Mouse (Mus musculus) cerebellum, adult 18-20 months (tissue): ENCODE results near the gene Ddc.

Experiments used
- DNase-seq, 2 experiments: peaks; one replicate each; pipeline ENCODE4 v3.0.0; 2021

The Ddc gene

DNA sequence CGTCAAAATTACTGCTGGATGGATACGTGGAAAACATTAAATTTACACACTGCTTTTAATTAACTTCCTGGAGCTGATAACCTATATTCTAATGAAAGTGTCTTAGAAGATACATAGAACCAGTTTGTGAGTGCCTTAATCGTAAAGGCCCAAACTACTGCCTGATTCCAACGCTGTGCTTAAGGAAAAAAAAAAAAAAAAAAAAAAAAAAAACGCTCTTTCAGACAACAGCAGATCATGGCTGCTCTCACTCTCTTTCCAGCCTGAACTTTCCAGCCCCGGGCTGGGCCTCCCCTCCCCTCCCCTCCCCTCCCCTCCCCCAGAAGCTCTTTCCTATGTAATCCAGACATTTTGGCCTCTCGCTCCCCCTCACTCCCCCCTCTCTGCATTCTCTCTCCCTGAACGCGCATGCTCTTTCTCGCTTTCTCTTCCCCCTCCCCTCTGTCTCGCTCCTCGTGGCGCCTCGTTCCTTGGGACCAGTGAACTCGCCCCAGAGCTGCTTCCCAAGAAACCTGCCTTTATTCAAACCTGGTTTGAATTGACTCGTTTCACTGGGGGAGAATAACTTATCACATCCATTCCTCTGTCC is 76.5 kb downstream of the Ddc start:
- no peak for DNase-seq

DNA sequence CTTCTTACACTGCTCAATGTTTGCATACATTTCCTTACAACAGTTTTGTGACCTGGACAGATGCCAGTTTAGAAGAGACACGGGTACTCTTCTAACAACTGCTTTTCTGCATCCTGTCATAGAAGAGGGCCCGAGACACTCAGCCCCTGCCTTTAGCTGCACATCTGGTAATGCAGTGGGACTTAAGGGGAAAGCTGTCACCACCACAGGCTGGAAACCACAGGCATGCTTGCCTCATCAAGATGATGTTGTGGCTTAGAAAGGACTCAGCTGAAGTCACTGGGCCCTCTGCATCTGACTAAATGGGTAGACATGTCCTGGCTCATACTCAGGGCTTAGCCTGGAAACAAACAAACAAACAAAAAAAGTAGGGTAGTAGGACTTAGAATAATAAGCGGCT is 77.2 kb downstream of the Ddc start:
- DNase-seq, result no peak

DNA sequence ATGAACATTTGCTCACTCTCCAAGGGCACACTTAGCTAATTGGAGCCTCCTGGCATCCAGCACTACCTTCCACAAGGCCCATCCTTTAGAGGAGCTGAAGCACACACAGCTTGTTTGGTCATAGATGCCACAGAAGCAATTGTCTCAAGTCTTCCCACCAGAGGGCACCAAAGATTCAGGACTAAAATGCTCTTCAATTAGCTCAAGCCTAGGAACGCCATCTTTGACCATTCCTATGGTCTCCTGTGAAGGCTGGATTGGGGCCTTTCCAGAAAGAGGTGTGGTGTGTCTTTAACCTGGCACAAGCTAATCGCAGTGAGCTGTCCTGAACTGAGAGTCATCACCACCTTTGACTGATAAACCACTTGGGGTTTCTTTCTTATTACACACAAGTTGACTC is 77.7 kb downstream of the Ddc start:
- peak; percentile 64 to 71 for DNase-seq

DNA sequence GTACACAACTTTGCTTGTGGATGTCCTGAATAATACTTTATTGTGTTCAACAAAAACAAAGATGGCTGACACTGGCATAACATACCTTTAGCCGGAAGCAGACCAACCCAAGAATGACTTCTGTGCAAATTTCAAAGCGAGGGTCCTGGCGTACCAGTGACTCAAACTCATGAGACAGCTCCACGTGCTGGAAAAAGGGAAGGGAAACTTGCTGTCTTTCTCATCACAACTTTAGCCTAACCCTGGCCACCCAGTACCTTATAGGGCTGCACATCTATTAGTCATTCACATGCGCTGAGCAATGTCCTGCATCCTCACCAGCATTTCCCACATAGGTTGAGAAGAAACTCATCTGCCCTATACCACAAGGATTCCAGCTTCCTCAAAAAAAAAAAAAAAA is 78.7 kb downstream of the Ddc start:
- DNase-seq, result no peak

DNA sequence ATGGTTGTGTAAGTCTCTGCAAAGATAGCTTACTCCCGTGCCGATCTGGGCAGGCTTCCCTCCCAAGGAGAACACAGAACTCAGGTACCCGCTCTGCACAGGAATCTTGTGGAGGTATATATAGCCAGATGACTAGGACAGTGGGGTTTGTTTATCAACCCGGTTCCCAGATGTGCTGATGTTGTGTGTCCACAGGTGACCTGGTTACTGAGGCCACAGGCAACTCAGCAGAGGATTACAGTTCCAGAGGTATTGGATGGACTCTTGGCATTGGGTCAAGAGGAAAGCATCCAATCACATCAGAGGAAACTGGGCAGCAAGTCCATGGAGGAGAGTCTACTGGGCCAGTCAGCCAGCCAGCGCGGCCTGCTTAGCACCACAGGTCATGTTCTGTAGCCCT is 79.1 kb downstream of the Ddc start:
- no peak for DNase-seq

DNA sequence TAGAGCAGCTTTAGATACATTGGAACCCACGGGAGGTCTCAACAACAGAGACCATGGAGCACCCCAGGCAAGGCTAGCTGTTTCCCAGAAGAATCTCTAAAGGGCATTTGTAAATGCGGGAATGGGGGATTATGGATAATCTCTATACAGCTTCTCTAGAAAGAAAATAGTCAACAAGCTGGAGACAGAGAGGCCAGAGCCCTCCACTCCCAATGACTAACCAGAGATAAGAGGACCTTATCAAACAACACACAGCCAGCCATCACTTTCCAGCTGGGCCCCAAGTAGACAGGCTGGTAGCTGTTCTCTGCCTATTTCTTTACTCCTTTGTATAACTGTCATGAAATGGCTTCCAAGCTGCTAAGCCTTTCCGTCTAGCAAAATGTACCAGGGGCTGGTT is 82.2 kb downstream of the Ddc start:
- DNase-seq, result no peak

DNA sequence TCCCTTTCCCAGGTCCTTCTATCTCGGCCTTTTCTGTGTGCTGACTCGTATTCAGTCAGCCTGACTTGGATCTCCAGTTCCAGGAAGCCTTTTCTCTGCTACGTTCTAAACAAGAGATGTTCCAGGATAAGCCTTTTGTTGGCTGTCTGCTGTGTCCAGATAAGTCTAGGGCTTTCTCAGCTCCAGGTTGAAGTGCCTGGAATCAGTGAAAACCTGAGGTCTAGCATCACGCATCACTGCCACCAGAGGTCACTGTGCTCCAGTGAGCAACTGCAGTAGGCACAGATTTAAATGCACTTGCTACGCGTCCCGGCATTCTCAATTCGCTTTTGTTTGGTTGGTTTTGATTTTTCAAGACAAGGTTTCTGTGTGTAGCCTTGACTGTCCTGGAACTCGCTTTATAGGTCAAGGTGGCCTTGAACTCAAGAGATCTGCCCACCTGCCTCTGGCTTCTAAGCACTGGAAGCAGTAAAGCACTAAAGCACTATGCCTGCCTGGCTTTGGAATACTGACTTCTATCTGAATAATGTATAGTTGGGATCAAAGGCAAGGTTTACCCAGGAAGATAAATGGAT is 86.0 kb downstream of the Ddc start:
- peak; percentile 67 to 73 for DNase-seq

DNA sequence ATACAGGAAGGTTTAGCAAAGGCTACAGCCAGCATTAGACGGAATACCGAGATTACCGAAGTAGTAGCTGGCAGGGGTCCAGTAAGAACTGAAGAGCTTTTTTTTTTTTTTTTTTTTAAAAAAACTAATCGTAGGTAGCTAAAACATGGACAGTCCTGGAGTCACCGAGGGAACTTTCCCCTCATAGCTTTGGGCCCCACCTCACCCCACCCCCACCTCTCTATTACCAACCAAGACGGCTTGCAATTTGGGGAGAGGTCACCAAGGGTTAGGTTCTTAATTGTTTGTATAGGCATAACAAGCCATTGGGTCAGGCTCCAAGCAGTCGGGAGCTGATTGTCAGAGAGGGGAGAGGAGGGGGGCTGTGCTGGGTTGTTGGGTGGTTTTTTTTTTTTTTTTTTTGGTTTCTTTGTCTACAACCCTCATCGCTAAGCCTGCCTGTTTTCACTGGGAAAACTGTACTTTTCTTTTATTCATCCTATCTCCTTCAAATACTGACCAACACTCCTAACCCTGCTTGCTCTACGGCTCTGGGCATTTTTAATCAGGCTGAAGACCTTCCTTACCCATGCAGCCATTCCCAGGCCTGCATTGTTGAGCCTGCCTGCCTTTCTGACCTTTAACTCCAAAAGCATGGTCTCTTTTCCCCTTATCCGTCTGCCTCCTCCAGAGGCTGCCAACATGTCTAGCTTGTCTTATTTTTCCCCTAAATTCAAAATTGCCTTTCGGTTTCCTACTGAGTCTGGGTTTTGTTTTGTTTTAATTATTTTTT is 88.4 kb downstream of the Ddc start:
- peak in 1 of 2 experiments; percentile 11 for DNase-seq

DNA sequence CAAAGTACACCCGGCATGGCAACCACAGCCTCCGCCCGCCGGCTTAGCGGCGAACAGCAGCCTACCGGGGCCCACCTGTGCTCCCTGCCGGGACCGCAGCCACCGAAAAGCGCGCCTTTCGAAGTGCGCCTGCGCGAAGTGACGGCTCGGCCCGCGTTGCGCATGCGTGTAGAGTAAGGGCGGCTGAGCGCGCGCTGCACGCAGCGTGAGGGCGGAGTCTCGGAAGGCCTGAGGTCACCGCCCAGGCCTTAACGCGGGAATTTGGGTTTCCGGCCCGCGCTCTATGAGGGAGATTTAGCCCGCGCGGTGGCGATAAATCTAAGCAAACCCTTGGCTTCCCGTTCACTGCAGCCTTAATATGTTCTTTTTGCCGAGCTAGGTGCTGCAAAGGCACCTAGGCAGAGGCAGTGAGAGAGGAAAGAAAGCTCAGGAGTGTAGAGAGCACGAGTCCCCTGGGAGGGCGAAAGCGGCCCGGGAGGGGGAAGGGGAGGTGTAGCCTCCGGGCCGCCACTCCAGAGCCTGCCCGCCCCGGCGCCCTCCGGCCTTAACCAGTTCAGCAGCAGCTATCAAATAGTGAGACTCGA is 89.0 kb downstream of the Ddc start, which contains the start of gene Fignl1:
Gene Fignl1, minus strand, starts transcription at position 143 of the 584 bp plus-strand sequence.
- peak; percentile 94 to 99 for DNase-seq

DNA sequence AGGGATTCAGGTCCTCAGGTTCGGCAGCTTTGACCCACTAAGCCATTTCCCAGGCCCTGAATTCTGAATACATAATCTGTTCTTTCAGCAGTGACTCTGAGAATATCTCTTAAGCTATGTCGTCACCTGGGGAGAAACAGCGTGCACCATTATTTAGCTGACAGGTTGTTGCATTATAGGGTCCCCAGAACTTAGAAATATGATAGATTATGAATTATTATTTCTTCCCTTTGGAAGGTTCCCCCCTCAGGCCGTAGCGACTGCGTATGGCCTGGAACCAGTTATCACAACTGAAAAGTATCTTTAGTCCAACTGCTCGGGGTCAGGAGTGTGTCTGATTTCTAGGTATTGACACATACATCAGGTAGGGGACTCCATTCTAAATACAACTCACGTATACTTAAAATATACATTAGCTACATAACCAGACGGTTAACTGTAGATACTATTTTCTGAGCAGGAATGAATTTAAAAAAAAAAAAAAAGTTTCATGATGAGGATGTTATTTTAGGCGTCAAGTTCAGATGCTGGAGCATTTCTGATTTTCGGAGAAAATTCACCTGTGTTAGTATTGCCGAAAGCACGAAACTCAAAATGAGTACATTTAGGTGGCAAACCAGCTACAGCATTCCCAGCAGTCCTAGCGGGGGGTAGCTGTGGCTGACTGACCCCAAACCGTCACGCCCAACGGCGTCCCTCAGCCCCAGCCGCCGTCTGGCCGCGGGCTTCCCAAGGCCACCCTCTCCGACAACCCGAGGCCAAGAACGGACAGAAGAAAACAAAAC is 89.7 kb downstream of the Ddc start:
- DNase-seq, result no peak

DNA sequence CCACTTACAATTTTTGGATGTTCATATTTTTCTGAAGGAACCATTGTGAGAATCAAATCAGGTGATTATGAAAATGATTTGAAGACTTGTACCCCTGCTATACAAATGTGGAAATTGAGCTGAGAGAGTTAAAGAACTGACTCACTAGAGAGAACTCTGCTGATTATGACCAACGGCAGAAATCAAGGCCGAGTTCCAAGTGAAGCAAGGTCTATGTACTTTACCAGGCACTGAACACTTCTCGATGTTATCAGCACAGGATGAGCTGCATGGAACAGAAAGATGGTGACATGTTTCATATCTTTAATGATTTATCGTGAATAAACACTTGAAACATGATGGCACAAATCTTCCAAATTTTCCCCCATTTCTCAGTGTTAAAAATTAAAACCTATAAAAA is 92.0 kb downstream of the Ddc start:
- no peak for DNase-seq

DNA sequence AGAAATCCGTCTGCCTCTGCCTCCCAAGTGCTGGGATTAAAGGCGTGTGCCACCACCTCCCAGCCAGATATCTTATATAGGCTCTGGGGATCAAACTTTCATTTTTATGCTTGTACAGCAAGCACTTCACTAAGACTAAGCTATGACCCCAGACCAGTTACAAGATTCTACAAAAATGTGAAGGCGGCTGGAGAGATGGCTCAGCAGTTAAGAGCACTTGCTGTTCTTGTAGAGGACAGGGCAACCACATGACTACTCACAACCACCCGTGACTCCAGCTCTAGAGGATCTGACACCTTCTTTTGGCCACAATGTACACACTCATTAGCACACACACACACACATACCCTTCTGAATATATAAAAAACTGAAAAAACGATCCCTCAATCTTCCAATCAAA is 93.5 kb downstream of the Ddc start:
- no peak for DNase-seq

DNA sequence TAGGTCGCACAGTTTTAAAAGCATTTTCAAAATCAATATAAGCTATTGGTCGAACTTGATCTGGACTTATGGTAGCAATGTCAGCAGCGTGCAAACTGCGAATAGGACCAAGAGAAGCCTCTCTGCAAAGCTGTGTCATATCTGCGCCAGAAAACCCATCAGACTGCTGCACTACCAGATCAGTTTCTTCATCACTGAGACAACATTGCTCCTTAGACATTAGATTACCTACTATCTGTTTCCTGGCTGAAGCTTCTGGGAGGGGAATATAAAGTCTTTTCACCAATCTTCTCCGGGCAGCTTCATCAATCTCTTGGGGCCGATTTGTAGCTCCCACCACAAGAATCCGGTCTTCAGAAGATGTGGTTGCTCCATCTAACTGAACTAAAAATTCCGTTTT is 96.9 kb downstream of the Ddc start:
- no peak for DNase-seq

DNA sequence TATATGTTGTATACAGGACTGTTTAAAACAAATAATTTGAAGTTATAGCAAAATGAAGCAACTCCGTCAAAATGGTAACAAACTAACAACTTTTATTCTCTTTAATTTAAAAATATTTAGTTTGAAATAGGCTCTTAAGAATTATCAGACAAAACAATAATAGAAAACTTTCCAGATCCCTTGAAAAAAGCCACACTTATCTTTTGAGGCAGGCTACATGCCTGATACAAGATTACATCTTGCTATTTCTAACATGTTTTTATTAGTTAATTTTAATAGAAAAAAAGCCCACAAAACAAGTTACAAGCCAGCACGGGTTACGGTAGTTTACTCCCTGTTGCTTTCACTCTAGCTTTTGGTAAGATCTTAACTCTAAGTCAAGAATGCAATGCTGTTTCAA is 97.6 kb downstream of the Ddc start:
- DNase-seq, result no peak

DNA sequence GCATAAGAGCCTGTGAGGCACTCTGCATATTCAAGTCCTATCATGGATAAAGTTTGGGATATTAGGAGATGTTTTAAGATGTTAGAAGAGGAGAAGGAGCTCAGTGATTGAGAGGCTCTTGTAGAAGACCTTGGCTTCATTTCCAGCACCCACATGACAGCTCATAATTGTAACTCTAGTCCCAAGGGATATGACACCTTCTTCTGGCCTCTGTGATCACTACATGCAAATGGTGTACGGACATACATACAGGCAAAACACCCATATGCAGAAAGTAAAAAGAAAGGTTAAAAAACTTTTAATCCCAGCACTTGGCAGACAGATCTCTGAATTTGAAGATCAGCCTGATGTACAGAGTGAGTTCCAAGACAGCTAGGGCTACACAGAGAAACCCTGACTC is 99.3 kb downstream of the Ddc start:
- DNase-seq, result no peak

DNA sequence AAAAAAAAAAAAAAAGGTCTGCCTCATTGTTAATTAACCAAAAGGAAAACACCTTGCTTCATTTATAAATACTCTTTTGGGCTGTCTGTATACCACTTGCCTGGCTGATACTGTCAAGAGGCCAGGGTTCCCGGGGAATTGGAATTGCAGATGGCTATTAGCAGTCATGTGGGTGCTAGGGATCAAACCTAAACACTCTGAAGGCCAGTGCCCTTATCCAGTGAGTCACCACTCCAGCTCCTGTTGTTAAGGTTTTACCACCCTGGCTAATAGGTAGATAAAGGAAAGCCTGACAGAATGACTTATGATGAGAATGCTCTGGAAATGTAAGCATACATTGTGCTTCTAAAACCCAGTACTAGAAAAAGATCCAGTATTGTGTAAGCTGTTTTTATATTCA is 103.3 kb downstream of the Ddc start:
- DNase-seq, result no peak

DNA sequence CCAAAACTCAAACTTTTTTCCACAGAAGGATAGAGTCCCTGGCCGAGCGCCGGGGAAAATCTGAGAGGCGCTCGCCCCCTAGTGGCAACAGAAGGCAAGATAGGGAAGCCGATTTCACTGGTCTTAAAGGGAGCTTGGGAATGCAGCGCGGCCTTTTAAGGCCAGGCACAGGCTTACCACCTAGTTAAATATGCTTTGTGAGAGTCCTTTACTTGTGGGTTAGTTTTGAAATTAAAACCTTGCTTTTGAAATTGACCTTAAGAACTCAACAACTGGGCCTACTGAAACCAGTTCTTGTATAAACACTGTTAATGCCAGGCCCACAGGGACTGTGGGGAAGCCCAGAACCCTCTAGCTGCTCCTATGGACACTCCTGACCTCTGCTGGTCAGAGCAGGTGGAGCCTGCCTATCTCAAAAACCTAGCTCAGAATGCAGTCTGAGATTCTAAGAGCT is 109.4 kb downstream of the Ddc start:
- peak; percentile 50 to 69 for DNase-seq

DNA sequence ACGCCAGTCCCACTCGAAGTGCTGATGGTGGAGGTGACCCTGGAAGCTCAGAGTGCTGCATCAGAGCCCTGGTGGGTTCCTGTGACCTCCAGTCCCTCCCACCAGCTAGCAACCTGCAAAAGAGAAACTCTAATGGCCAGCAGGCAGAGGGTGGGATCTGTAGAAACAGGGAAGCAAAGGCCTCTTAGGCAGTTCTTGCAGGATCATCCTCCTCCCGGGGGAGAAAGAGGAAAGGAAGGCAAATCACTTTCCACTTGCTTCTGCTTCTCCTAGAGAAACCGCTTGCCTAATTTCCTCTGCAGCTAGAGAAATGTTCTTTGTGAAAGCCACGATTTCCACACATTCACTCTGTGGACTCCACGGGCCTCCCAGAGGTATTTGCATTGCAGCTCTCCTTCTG is 112.5 kb downstream of the Ddc start:
- DNase-seq, result no peak

DNA sequence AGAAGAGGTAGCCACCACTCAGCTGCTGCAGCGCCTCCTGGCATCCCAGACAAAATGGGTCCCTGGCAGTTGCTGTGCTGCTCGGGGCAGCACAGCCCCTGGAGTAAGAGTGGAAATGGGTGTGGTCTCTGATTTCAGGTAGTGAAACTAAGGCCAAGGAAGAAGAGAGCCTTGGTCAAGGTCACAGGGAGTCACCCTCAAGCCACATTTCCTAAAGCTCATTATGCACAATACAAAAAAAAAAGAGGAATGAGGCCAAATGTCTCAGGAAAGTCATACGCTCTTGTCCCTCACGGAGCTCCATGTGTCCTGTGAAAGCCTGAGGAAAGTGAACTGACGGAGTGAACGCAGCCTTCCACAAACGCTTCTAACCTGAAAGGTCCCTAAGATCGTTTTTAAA is 116.2 kb downstream of the Ddc start:
- DNase-seq, result no peak

DNA sequence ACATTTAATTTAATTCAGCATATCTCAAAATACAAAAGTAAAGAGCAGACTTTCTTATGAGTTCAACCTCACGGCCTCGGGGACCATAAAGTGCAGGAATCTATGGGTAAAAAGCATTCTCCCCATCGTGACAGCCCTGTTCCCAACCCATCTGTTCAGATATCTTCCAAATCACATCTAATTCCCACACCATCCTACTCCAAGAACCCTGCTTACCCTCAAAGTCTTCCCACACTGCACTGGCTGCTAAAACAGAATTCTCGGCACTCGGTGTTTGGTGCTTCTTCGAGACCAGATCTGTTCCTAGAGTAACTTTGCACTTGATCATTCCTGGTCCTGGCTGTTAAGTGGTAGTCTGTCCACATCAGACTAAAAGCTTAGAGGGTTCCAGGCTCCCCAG is 119.6 kb downstream of the Ddc start:
- DNase-seq, result no peak

DNA sequence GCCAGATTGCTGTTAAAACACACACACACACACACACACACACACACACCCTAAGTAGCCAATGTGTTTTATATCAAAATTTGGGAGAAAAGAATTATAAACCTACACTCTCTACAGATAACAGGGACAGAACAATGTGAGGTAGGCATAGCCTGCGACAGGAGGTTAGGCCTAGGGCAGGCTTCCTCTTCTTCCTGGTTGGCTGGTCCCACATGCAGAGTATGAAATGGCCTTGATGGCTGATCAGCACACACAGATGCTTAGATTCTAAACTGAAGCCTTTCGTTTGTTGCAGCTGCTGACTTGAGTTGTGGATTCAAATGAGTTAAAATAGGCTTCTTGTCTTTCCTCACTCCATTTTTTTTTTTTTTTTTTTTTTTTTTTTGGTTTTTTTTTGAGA is 120.1 kb downstream of the Ddc start:
- DNase-seq, result no peak

DNA sequence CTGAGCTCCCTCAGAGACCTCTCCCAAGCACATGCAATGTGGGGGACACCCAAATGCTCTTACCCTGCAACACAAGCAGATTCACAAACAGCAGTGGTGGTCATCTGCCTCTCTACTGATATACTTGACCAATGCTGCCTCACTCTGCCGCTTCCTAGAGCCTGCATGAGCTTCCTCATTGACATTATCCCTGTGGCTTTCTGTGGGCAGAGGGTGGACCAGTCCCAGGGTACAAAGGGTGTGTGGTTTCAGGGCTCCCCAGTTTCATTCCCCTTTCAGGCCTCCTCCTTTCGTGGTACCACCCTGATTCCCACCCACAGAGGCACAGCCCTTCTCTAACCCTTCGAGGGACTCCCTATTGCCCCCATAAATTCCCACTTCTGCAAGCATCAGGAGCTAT is 120.7 kb downstream of the Ddc start:
- no peak for DNase-seq

DNA sequence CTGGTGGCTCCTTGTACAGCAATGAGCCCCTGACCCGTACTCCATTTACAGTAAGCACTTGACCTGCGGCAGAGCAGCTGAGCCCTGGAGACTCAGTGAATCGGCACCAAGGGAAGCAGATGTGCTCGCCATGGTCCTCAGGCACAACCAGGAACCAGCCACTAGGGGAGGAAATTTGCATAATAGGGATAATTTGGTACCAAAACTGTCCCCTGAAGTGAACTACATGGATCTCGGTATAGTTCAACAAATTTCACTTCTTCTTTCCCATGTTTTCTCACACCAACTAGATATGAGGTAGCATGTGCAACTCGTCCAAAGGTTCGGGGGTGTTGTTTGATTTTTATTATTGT is 121.1 kb downstream of the Ddc start:
- no peak for DNase-seq
